Mouse (Mus musculus) kidney, postnatal 0 days (tissue): ENCODE data around the gene Mapk10. TPM values are rescaled to one million over a fixed set of nuclear protein-coding genes. Genes with fewer than 3 reads are reported as not detected.

Source experiments
- ATAC-seq: fragments of 200-750 bp; cut with Nextera tagmentation; replicated peaks from 2 replicates; pipeline ENCODE4 v1.8.0; 2017; ENCODE audit warnings: low read depth, moderate number of reproducible peaks, moderate TSS enrichment, moderate library complexity; ENCODE audit not compliant: low FRiP score
- DNase-seq: peaks from one replicate; pipeline ENCODE4 v3.0.0-alpha.2; 2016; ENCODE audit warnings: low spot score
- H3K27ac ChIP-seq: fragments of 300-500 bp; sonication (generic); 2 replicates; pipeline ENCODE4 v1.5.1; 2014; ENCODE audit warnings: mild to moderate bottlenecking
- H3K27me3 ChIP-seq: fragments of 300-500 bp; sonication (generic); 2 replicates; pipeline ENCODE4 v1.6.1; 2014; ENCODE audit warnings: low read length, mixed read lengths; ENCODE audit not compliant: insufficient read depth
- H3K36me3 ChIP-seq: fragments of 300-500 bp; sonication (generic); 2 replicates; pipeline ENCODE4 v1.6.1; 2014; ENCODE audit warnings: low read length, mixed read lengths; ENCODE audit not compliant: insufficient read depth
- H3K4me1 ChIP-seq: fragments of 300-500 bp; sonication (generic); replicated peaks from 2 replicates; pipeline ENCODE4 v1.6.1; 2014; ENCODE audit warnings: antibody characterized with exemption, low read length, mixed read lengths; ENCODE audit not compliant: insufficient read depth
- H3K4me2 ChIP-seq: fragments of 300-500 bp; sonication (generic); 2 replicates; pipeline ENCODE4 v1.6.1; 2014; ENCODE audit warnings: mild to moderate bottlenecking, low read length, moderate library complexity, mixed read lengths
- H3K4me3 ChIP-seq: fragments of 300-500 bp; sonication (generic); replicated peaks from 2 replicates; pipeline ENCODE4 v1.5.1; 2014; ENCODE audit warnings: low read depth, low read length
- H3K9ac ChIP-seq: fragments of 300-500 bp; sonication (generic); 2 replicates; pipeline ENCODE4 v1.6.1; 2014; ENCODE audit warnings: low read depth, low read length
- H3K9me3 ChIP-seq: fragments of 300-500 bp; sonication (generic); replicated peaks from 2 replicates; pipeline ENCODE4 v1.6.1; 2016; ENCODE audit warnings: low read length, inconsistent platforms, mixed read lengths
- CTCF ChIP-seq: IDR thresholded peaks from 2 replicates; pipeline ENCODE4 v1.5.1; 2016; ENCODE audit warnings: antibody characterized with exemption, low read depth, mild to moderate bottlenecking, moderate library complexity
- WGBS: fragments of 180-500 bp; shearing (Covaris S2); extraction: QIAGEN DNeasy Blood & Tissue Kit; methylation state at CpG from one replicate; pipeline ENCODE4 v1.1.7; 2014; 5-methylcytosine and 5-hydroxymethylcytosine counted together
- polyA plus RNA-seq: library from polyadenylated mRNA; unstranded; fragments of >200 nt; fragmentation: Nextera tagmentation; extraction: Ambion mirVana; gene quantifications from 2 replicates; pipeline ENCODE4 v1.2.1, GENCODE M21; 2015

Gene Mapk10
- polyA plus RNA-seq, 1 experiment from 2014 or later: 0.41 TPM

DNA sequence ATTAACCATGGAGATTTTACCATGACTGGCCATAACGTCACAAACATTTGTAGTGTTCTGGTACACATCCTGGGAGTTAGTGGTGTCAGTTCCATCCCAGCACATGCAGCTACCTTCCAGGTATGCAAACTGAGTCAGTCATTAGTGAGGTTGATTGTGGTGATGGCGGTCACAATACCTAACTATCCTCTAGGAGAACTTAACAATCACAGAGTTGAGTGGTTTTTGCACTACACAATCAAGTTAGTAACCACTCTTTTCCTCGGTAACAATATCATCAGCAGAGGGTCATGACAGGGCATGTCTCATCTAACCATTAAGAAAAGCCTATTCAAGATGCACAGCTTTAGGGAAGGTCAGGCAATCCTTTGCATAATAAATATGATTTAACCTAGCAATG is 39.9 kb downstream of the Mapk10 start:
- no peak overlapping the region for H3K4me3 ChIP-seq
- 91% methylated on average over 3 of the region's 3 CpGs for WGBS
- no peak overlapping the region for H3K27ac ChIP-seq
- no peak overlapping the region for H3K9ac ChIP-seq
- no peaks in the 10 kb centered on the region for H3K27me3 ChIP-seq
- H3K9me3 ChIP-seq: no peaks in the 10 kb centered on the region
- H3K4me1 ChIP-seq: no peaks in the 10 kb centered on the region
- H3K4me2 ChIP-seq: no peak overlapping the region
- H3K36me3 ChIP-seq: no peaks in the 10 kb centered on the region
- ATAC-seq (no peak), DNase-seq (no peak)
- TF ChIP-seq CTCF: no peak

DNA sequence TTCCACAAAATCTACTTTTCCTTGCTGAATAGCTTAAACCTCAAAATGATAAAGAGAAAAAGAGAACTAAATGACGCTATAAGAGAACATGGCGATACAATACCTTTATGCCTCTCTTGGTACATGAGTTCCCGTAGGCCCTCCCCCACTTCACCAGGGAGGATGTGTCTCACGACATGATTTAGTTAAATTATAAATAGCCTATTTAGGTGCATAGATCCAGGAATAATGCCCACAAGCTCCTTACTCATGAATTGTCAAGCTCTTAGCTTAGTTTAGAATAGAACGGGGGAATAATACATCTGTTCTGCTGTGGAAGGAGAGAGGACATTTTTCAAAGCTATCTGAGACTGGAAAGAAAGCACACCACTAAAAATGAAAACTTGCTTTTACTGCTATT is 43.8 kb downstream of the Mapk10 start:
- ATAC-seq (no peak), DNase-seq (no peak)
- TF ChIP-seq CTCF: no peak
- no peak overlapping the region for H3K27ac ChIP-seq
- H3K9me3 ChIP-seq: no peaks in the 10 kb centered on the region
- no peaks in the 10 kb centered on the region for H3K4me1 ChIP-seq
- H3K36me3 ChIP-seq: no peaks in the 10 kb centered on the region
- no peaks in the 10 kb centered on the region for H3K27me3 ChIP-seq
- 79% methylated on average over 5 of the region's 5 CpGs for WGBS
- H3K9ac ChIP-seq: no peak overlapping the region
- H3K4me3 ChIP-seq: no peak overlapping the region
- no peak overlapping the region for H3K4me2 ChIP-seq

DNA sequence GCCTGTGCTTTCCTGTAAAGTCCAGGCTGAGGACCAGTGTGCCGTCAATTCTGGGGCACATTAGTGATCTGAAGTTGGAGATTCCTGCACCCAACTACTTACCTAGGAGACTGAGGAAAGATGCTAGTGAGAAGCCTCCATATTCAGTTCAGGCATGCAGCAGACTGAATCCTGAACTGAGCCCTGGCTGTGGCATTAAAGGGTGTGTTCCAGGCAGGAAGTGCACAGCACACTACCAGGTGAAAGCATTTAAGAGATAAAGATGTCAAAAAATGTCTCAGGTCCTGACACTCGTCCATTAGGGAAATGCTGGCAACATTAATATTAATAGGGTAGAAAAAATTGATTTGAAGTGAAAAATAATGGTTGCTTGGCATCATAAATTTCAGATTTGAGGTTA is 44.4 kb downstream of the Mapk10 start:
- Histone ChIP-seq H3K9ac (no peak overlapping the region), H3K36me3 (no peaks in the 10 kb centered on the region), H3K4me3 (no peak overlapping the region), H3K4me2 (no peak overlapping the region), H3K27ac (no peak overlapping the region), H3K9me3 (no peaks in the 10 kb centered on the region), H3K4me1 (no peaks in the 10 kb centered on the region), H3K27me3 (no peaks in the 10 kb centered on the region)
- 73% methylated on average over 2 of the region's 2 CpGs for WGBS
- DNase-seq (no peak), ATAC-seq (no peak)
- no peak for TF ChIP-seq CTCF

DNA sequence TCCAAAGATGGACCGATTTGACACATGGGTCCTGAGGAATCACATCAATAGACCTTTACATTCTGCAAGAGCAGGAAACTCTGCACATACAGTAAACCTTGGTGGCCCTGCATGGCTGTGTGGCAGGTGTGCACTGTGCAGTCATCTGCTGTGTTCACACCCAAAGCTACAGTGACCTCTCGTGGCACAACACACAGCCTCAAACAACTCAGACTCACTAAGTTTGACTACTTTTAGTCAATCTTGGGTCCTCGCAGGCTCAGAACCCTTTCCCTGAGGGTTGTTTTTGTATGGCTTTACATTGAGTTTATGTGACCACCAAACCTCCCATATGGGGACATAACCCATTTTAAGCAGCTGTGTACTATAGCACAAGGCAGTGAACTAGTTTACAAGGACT is 47.1 kb downstream of the Mapk10 start:
- H3K36me3 ChIP-seq: no peaks in the 10 kb centered on the region
- no peak overlapping the region for H3K4me2 ChIP-seq
- H3K4me3 ChIP-seq: no peak overlapping the region
- ATAC-seq: no peak
- H3K4me1 ChIP-seq: no peaks in the 10 kb centered on the region
- H3K27me3 ChIP-seq: no peaks in the 10 kb centered on the region
- H3K9ac ChIP-seq: no peak overlapping the region
- no peak overlapping the region for H3K27ac ChIP-seq
- TF ChIP-seq CTCF: no peak
- H3K9me3 ChIP-seq: no peaks in the 10 kb centered on the region
- WGBS: 86% methylated on average over 3 of the region's 3 CpGs
- DNase-seq: no peak

DNA sequence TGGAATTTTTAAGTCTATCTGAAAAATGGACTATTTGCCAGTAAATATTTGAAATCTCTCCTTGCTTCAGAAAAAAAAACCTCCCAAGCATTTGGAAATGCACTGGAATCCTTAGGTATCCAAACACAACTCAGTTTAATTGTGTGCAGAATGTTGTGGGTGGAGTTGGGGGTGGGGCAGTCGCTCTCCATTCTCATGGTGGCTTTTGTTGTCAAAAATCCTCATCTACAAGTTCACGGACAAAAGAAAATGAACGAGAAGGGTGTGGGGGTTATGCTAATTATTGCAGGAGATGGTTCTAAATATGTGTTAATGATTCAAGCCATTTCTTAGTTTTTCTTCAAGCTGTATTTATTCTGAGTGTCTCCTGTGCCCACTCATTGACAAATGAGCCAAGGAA is 49.6 kb downstream of the Mapk10 start:
- Histone ChIP-seq H3K27ac (no peak overlapping the region), H3K4me2 (no peak overlapping the region), H3K9ac (no peak overlapping the region), H3K4me3 (no peak overlapping the region), H3K36me3 (no peaks in the 10 kb centered on the region), H3K4me1 (no peaks in the 10 kb centered on the region), H3K9me3 (no peaks in the 10 kb centered on the region), H3K27me3 (no peaks in the 10 kb centered on the region)
- DNase-seq (no peak), ATAC-seq (no peak)
- TF ChIP-seq CTCF: no peak
- 54% methylated on average over 3 of the region's 3 CpGs for WGBS

DNA sequence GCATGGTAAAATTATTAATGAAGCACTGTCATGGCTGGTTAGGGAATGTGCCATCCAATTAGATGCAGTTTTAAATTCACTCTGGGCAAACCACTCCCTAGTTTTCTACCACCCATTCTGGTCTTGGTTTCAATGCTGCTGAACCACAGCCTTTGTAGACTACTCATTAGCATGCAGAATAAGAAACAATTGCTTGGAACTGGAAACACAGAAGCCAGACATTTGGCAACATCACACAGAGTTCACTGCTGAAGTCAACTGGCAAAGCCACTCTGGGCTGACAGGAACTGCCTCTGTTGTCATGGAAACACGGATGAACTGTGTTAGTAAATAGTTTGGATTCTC is 50.0 kb downstream of the Mapk10 start:
- DNase-seq (peak; percentile 35), ATAC-seq (no peak)
- Histone ChIP-seq H3K36me3 (no peaks in the 10 kb centered on the region), H3K9ac (no peak overlapping the region), H3K4me2 (no peak overlapping the region), H3K4me1 (no peaks in the 10 kb centered on the region), H3K9me3 (no peaks in the 10 kb centered on the region), H3K4me3 (no peak overlapping the region), H3K27me3 (no peaks in the 10 kb centered on the region), H3K27ac (no peak overlapping the region)
- no peak for TF ChIP-seq CTCF
- 39% methylated on average over 1 of the region's 1 CpGs for WGBS
